Comparison of ENCODE assay signal across 10 mouse cellular contexts in the genomic region with DNA sequence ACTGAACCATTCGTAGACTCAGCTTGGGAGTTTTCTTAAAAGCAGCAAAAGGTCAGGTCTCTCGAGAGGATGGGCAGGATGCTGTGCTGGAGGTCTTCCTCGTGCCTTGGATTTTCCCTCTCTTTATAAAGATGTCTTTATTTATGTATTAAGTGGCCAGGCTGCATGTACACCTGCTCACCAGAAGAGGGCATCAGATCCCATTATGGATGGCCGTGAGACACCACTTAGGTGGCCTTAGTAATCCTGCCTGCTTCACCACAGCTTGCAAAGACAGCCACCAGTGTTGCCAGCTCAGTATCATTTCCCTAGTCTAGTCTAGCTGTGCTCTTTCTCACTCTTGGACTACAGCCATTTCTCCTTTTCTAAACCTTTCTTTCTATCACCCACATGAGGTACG. TPM values are rescaled to one million over a fixed set of nuclear protein-coding genes. Genes with fewer than 3 reads are reported as not detected.
A peak's percentile ranks its signal among the peaks of the same experiment; 100 is the strongest.
DNase-seq lines count a peak whose midpoint lies in the region; ATAC-seq and TF ChIP-seq lines count a peak whose summit lies in the region.
"Had no signal": no experiment of that assay in that cellular context is flagged by ENCODE, and none has a peak within 500 bp of the region (broad histone marks: within the 10 kb centered on the region; RNA-seq: fewer than 3 reads in every experiment).

No protein-coding gene starts in this region.

- no peak overlapping the region for H3K27ac ChIP-seq in forebrain, embryonic 13.5 days
- no peak overlapping the region for H3K27ac ChIP-seq in forebrain, embryonic 15.5 days (replicated peaks)
- no peak overlapping the region for H3K27ac ChIP-seq in midbrain, postnatal 0 days (ENCODE audit: low read depth, low read length)

- peak; percentile 24 to 31 for DNase-seq in right cerebral cortex, postnatal 10 days (ENCODE audit: low spot score in 2 of 2)
- no peak for DNase-seq in right cerebral cortex, postnatal 4 days
- DNase-seq in embryo, embryonic 11 days: peak; percentile 68
- DNase-seq in midbrain, postnatal 0 days (ENCODE audit: low spot score): peak; percentile 62
- DNase-seq in left cerebral cortex, adult 18-20 months (ENCODE audit: low spot score in 2 of 2): no peak
- DNase-seq in spleen, postnatal 36 days (ENCODE audit: low spot score in 2 of 2): no peak

- H3K4me1 ChIP-seq in forebrain, embryonic 13.5 days: no peaks in the 10 kb centered on the region
- no peaks in the 10 kb centered on the region for H3K4me1 ChIP-seq in forebrain, embryonic 15.5 days
- H3K4me1 ChIP-seq in midbrain, postnatal 0 days (ENCODE audit: insufficient read depth, low read length): no peaks in the 10 kb centered on the region

- ATAC-seq in forebrain, embryonic 13.5 days: 0 out of 2 replicates have a peak, but pooled peaks have one; percentile 38
- no peak for ATAC-seq in forebrain, embryonic 15.5 days (replicated peaks)
- no peak for ATAC-seq in midbrain, postnatal 0 days (ENCODE audit: low FRiP score)

- H3K27me3 ChIP-seq in forebrain, embryonic 13.5 days: no peaks in the 10 kb centered on the region
- no peaks in the 10 kb centered on the region for H3K27me3 ChIP-seq in forebrain, embryonic 15.5 days
- no peaks in the 10 kb centered on the region for H3K27me3 ChIP-seq in midbrain, postnatal 0 days (ENCODE audit: insufficient read depth, low read length)

- H3K9me3 ChIP-seq in forebrain, embryonic 13.5 days (replicated peaks): no peaks in the 10 kb centered on the region
- no peaks in the 10 kb centered on the region for H3K9me3 ChIP-seq in forebrain, embryonic 15.5 days
- H3K9me3 ChIP-seq in midbrain, postnatal 0 days (ENCODE audit: low read length): no peaks in the 10 kb centered on the region

- 46% methylated on average over 5 of the region's 5 CpGs for WGBS in forebrain, embryonic 13.5 days
- 40% methylated on average over 5 of the region's 5 CpGs for WGBS in forebrain, embryonic 15.5 days
- WGBS in midbrain, postnatal 0 days: 34% methylated on average over 5 of the region's 5 CpGs

- no peak overlapping the region for H3K9ac ChIP-seq in forebrain, embryonic 13.5 days
- no peak overlapping the region for H3K9ac ChIP-seq in forebrain, embryonic 15.5 days (replicated peaks)
- no peak overlapping the region for H3K9ac ChIP-seq in midbrain, postnatal 0 days (replicated peaks; ENCODE audit: low read length, poor library complexity, severe bottlenecking)

- peaks cover 92% of the 10 kb centered on the region for H3K36me3 ChIP-seq in forebrain, embryonic 13.5 days (ENCODE audit: poor library complexity, severe bottlenecking)
- peaks cover 73% of the 10 kb centered on the region for H3K36me3 ChIP-seq in forebrain, embryonic 15.5 days
- peaks cover 81% of the 10 kb centered on the region for H3K36me3 ChIP-seq in midbrain, postnatal 0 days (ENCODE audit: insufficient read depth, low read length)

- H3K4me2 ChIP-seq in forebrain, embryonic 13.5 days: no peak overlapping the region
- no peak overlapping the region for H3K4me2 ChIP-seq in forebrain, embryonic 15.5 days (replicated peaks)
- no peak overlapping the region for H3K4me2 ChIP-seq in midbrain, postnatal 0 days (ENCODE audit: low read depth, low read length, poor library complexity, severe bottlenecking)

- TF ChIP-seq CTCF in midbrain, postnatal 0 days (IDR thresholded peaks at IDR 0.05): peak; percentile 81

- no peak overlapping the region for H3K4me3 ChIP-seq in forebrain, embryonic 13.5 days
- no peak overlapping the region for H3K4me3 ChIP-seq in forebrain, embryonic 15.5 days
- no peak overlapping the region for H3K4me3 ChIP-seq in midbrain, postnatal 0 days (ENCODE audit: low read depth, low read length)

RNA-seq across cellular contexts. Expression of a gene that starts 19.7 kb away (rescaled TPM):
- 6.3 and 9.1 TPM in 2 replicates for polyA plus RNA-seq in forebrain, embryonic 13.5 days (2015; fragmentation: Nextera tagmentation; extraction: Ambion mirVana)
- polyA plus RNA-seq in forebrain, embryonic 15.5 days (2015; fragmentation: Nextera tagmentation; extraction: Ambion mirVana): 2.9 and 3.1 TPM in 2 replicates
- 3.3 and 4.3 TPM in 2 replicates for total RNA-seq in midbrain, postnatal 0 days (2014; rRNA removed)
- polyA plus RNA-seq in midbrain, postnatal 0 days (2015; fragmentation: Nextera tagmentation; extraction: Ambion mirVana): 2.6 and 3.8 TPM in 2 replicates
- 1 to 10 TPM; 2.0 to 3.5 TPM for total RNA-seq in left cerebral cortex, adult 18-20 months (2021)
- polyA plus RNA-seq: large intestine, adult 2 months; stomach, embryonic 14.5 days had no signal

RNA-seq across cellular contexts. Expression of a gene that starts 20.6 kb away (rescaled TPM):
- polyA plus RNA-seq in forebrain, embryonic 13.5 days (2015; fragmentation: Nextera tagmentation; extraction: Ambion mirVana): 14.4 and 14.8 TPM in 2 replicates
- polyA plus RNA-seq in forebrain, embryonic 15.5 days (2015; fragmentation: Nextera tagmentation; extraction: Ambion mirVana): 12.7 and 12.8 TPM in 2 replicates
- 18.1 and 20.6 TPM in 2 replicates for total RNA-seq in midbrain, postnatal 0 days (2014; rRNA removed)
- polyA plus RNA-seq in midbrain, postnatal 0 days (2015; fragmentation: Nextera tagmentation; extraction: Ambion mirVana): 8.9 and 9.9 TPM in 2 replicates
- total RNA-seq in left cerebral cortex, adult 18-20 months (2021): 10 to 100 TPM in 1 of 2 experiments, 1 to 10 TPM in 1; 10.0 to 10.7 TPM

RNA-seq across cellular contexts. Expression of a gene that starts 29.4 kb away (rescaled TPM):
- polyA plus RNA-seq in forebrain, embryonic 13.5 days (2015; fragmentation: Nextera tagmentation; extraction: Ambion mirVana): 81.1 and 87.6 TPM in 2 replicates
- 73.9 and 79.7 TPM in 2 replicates for polyA plus RNA-seq in forebrain, embryonic 15.5 days (2015; fragmentation: Nextera tagmentation; extraction: Ambion mirVana)
- 42.3 and 54.1 TPM in 2 replicates for total RNA-seq in midbrain, postnatal 0 days (2014; rRNA removed)
- 58.7 and 59.8 TPM in 2 replicates for polyA plus RNA-seq in midbrain, postnatal 0 days (2015; fragmentation: Nextera tagmentation; extraction: Ambion mirVana)
- total RNA-seq in left cerebral cortex, adult 18-20 months (2021): 10 to 100 TPM; 58.3 to 64.8 TPM

RNA-seq across cellular contexts. Expression of a gene that starts 29.5 kb away (rescaled TPM):
- polyA plus RNA-seq in forebrain, embryonic 13.5 days (2015; fragmentation: Nextera tagmentation; extraction: Ambion mirVana): 80.2 and 83.9 TPM in 2 replicates
- 65.2 and 73.6 TPM in 2 replicates for polyA plus RNA-seq in forebrain, embryonic 15.5 days (2015; fragmentation: Nextera tagmentation; extraction: Ambion mirVana)
- total RNA-seq in midbrain, postnatal 0 days (2014; rRNA removed): 49.9 and 56.8 TPM in 2 replicates
- 41.1 and 47.0 TPM in 2 replicates for polyA plus RNA-seq in midbrain, postnatal 0 days (2015; fragmentation: Nextera tagmentation; extraction: Ambion mirVana)
- total RNA-seq in left cerebral cortex, adult 18-20 months (2021): 10 to 100 TPM; 78.7 to 78.9 TPM

RNA-seq across cellular contexts. Expression of a gene that starts 52.2 kb away (rescaled TPM):
- 213 and 233 TPM in 2 replicates for polyA plus RNA-seq in forebrain, embryonic 13.5 days (2015; fragmentation: Nextera tagmentation; extraction: Ambion mirVana)
- 99.2 and 114 TPM in 2 replicates for polyA plus RNA-seq in forebrain, embryonic 15.5 days (2015; fragmentation: Nextera tagmentation; extraction: Ambion mirVana)
- total RNA-seq in midbrain, postnatal 0 days (2014; rRNA removed): 9.1 and 11.3 TPM in 2 replicates
- 17.8 and 21.2 TPM in 2 replicates for polyA plus RNA-seq in midbrain, postnatal 0 days (2015; fragmentation: Nextera tagmentation; extraction: Ambion mirVana)
- total RNA-seq in left cerebral cortex, adult 18-20 months (2021): 1 to 10 TPM; 3.6 to 4.1 TPM

Comparison
In these comparisons a context has a peak if more than half of its experiments do, and no peak if none do; other contexts are left out.
1. DNase-seq: peak in right cerebral cortex, postnatal 10 days (2 of 2), embryo, embryonic 11 days (single experiment) and midbrain, postnatal 0 days (single experiment); none in right cerebral cortex, postnatal 4 days (single experiment), left cerebral cortex, adult 18-20 months (0 of 2) and spleen, postnatal 36 days (0 of 2).